Comparison of ENCODE assay signal across 11 mouse cellular contexts in genomic region chr5:77102522-77103365, GRCm38 (mm10). TPM values are rescaled to one million over a fixed set of nuclear protein-coding genes. Genes with fewer than 3 reads are reported as not detected.
DNase-seq lines count a peak whose midpoint lies in the region; ATAC-seq and TF ChIP-seq lines count a peak whose summit lies in the region.
"Had no signal": no experiment of that assay in that cellular context is flagged by ENCODE, and none has a peak within 500 bp of the region (broad histone marks: within the 10 kb centered on the region; RNA-seq: fewer than 3 reads in every experiment).

No protein-coding gene starts in this region.

- no peaks in the 10 kb centered on the region for H3K27me3 ChIP-seq in heart, embryonic 15.5 days
- H3K27me3 ChIP-seq in midbrain, postnatal 0 days (ENCODE audit: insufficient read depth, low read length) = peaks cover 4% of the 10 kb centered on the region; the same call in 1 of the 2 replicates
- H3K27me3 ChIP-seq in midbrain, embryonic 13.5 days = peaks cover 55% of the 10 kb centered on the region
- H3K27me3 ChIP-seq in hindbrain, embryonic 10.5 days (ENCODE audit: insufficient read depth, poor library complexity, severe bottlenecking) = peaks cover 5% of the 10 kb centered on the region; the same call in 1 of the 2 replicates
- H3K27me3 ChIP-seq in small intestine, adult 2 months (ENCODE audit: control insufficient read depth, insufficient read depth, low read length) = no peaks in the 10 kb centered on the region

- H3K4me2 ChIP-seq in heart, embryonic 15.5 days = no peak overlapping the region
- no peak overlapping the region for H3K4me2 ChIP-seq in midbrain, postnatal 0 days (ENCODE audit: low read depth, low read length, poor library complexity, severe bottlenecking)
- H3K4me2 ChIP-seq in midbrain, embryonic 13.5 days (replicated peaks) = no peak overlapping the region
- H3K4me2 ChIP-seq: liver, embryonic 13.5 days had no signal

- H3K4me3 ChIP-seq in heart, embryonic 15.5 days = no peak overlapping the region
- no peak overlapping the region for H3K4me3 ChIP-seq in midbrain, postnatal 0 days (ENCODE audit: low read depth, low read length)
- no peak overlapping the region for H3K4me3 ChIP-seq in midbrain, embryonic 13.5 days (replicated peaks)
- no peak overlapping the region for H3K4me3 ChIP-seq in hindbrain, embryonic 10.5 days
- no peak overlapping the region for H3K4me3 ChIP-seq in small intestine, adult 2 months (ENCODE audit: low read depth, low read length)
- H3K4me3 ChIP-seq: liver, embryonic 13.5 days had no signal

- no peak for ATAC-seq in heart, embryonic 15.5 days (replicated peaks; ENCODE audit: insufficient number of reproducible peaks, insufficient read depth, low FRiP score, low read depth)
- ATAC-seq in midbrain, postnatal 0 days (ENCODE audit: low FRiP score) = no peak
- no peak for ATAC-seq in midbrain, embryonic 13.5 days

- H3K36me3 ChIP-seq in heart, embryonic 15.5 days = peaks cover 8% of the 10 kb centered on the region; the same call in 1 of the 2 replicates
- no peaks in the 10 kb centered on the region for H3K36me3 ChIP-seq in midbrain, postnatal 0 days (ENCODE audit: insufficient read depth, low read length)
- no peaks in the 10 kb centered on the region for H3K36me3 ChIP-seq in midbrain, embryonic 13.5 days
- no peaks in the 10 kb centered on the region for H3K36me3 ChIP-seq in hindbrain, embryonic 10.5 days
- no peaks in the 10 kb centered on the region for H3K36me3 ChIP-seq in small intestine, adult 2 months (ENCODE audit: control insufficient read depth, insufficient read depth, low read length)
- H3K36me3 ChIP-seq: liver, embryonic 13.5 days had no signal

- intact Hi-C loops in heart, postnatal 25 days (cut with DNase I) = no loop called here

- WGBS in heart, embryonic 15.5 days = 78% methylated on average over 15 of the region's 15 CpGs
- 71% methylated on average over 15 of the region's 15 CpGs for WGBS in midbrain, postnatal 0 days
- WGBS in midbrain, embryonic 13.5 days = 72% methylated on average over 15 of the region's 15 CpGs
- WGBS in hindbrain, embryonic 10.5 days = 78% methylated on average over 15 of the region's 15 CpGs
- 58% methylated on average over 15 of the region's 15 CpGs for WGBS in small intestine, adult 2 months

- no peaks in the 10 kb centered on the region for H3K9me3 ChIP-seq in heart, embryonic 15.5 days (replicated peaks)
- H3K9me3 ChIP-seq in midbrain, postnatal 0 days (ENCODE audit: low read length) = no peaks in the 10 kb centered on the region
- H3K9me3 ChIP-seq in midbrain, embryonic 13.5 days = no peaks in the 10 kb centered on the region
- H3K9me3 ChIP-seq in hindbrain, embryonic 10.5 days = no peaks in the 10 kb centered on the region
- H3K9me3 ChIP-seq: liver, embryonic 13.5 days had no signal

- no peak overlapping the region for H3K9ac ChIP-seq in heart, embryonic 15.5 days
- no peak overlapping the region for H3K9ac ChIP-seq in midbrain, postnatal 0 days (replicated peaks; ENCODE audit: low read length, poor library complexity, severe bottlenecking)
- H3K9ac ChIP-seq in midbrain, embryonic 13.5 days (replicated peaks) = no peak overlapping the region
- H3K9ac ChIP-seq: liver, embryonic 13.5 days had no signal

- peak overlapping the region; percentile 15; the same call in 1 of the 2 replicates for H3K27ac ChIP-seq in heart, embryonic 15.5 days
- H3K27ac ChIP-seq in midbrain, postnatal 0 days (ENCODE audit: low read depth, low read length) = no peak overlapping the region
- H3K27ac ChIP-seq in midbrain, embryonic 13.5 days = no peak overlapping the region
- peak overlapping the region; percentile 29; the same call in 1 of the 2 replicates for H3K27ac ChIP-seq in hindbrain, embryonic 10.5 days
- peak overlapping the region; percentile 74; the same call in 1 of the 2 replicates for H3K27ac ChIP-seq in small intestine, adult 2 months (ENCODE audit: insufficient read depth, low read depth, low read length)
- H3K27ac ChIP-seq: liver, embryonic 13.5 days had no signal

- DNase-seq in heart, postnatal 25 days (ENCODE audit: low spot score) = no peak
- DNase-seq in midbrain, postnatal 0 days (ENCODE audit: low spot score) = peak; percentile 40
- no peak for DNase-seq in hindbrain, embryonic 10.5 days (ENCODE audit: low spot score)
- no peak for DNase-seq in urinary bladder, adult 18-20 months (ENCODE audit: low spot score in 2 of 2)
- DNase-seq in gastrocnemius, postnatal 4 days (ENCODE audit: low spot score in 2 of 2) = no peak
- DNase-seq: cerebellum, postnatal 10 days; kidney, adult 18-20 months; liver, embryonic 13.5 days had no signal

- H3K4me1 ChIP-seq in heart, embryonic 15.5 days (replicated peaks) = peaks cover 50% of the 10 kb centered on the region
- no peaks in the 10 kb centered on the region for H3K4me1 ChIP-seq in midbrain, postnatal 0 days (ENCODE audit: insufficient read depth, low read length)
- H3K4me1 ChIP-seq in midbrain, embryonic 13.5 days (replicated peaks) = peaks cover 9% of the 10 kb centered on the region; the same call in 1 of the 2 replicates
- peaks cover 17% of the 10 kb centered on the region for H3K4me1 ChIP-seq in hindbrain, embryonic 10.5 days (replicated peaks)
- H3K4me1 ChIP-seq in small intestine, adult 2 months (ENCODE audit: control insufficient read depth, insufficient read depth, insufficient read length, low read length) = peaks cover 31% of the 10 kb centered on the region; the same call in 1 of the 2 replicates
- H3K4me1 ChIP-seq: liver, embryonic 13.5 days had no signal

- TF ChIP-seq CTCF in midbrain, postnatal 0 days (IDR thresholded peaks at IDR 0.05) = no peak
- TF ChIP-seq CTCF in small intestine, adult 2 months (IDR thresholded peaks at IDR 0.05; ENCODE audit: extremely low read depth, insufficient read length, insufficient replicate concordance, low read depth, low read length) = no peak

- no peak for TF ChIP-seq POLR2A in small intestine, adult 2 months (IDR thresholded peaks at IDR 0.05; ENCODE audit: low read depth, low read length)

RNA-seq across cellular contexts. Expression of gene Hopx, which starts 12.2 kb away (rescaled TPM):
- polyA plus RNA-seq in heart, embryonic 15.5 days (2015; fragmentation: Nextera tagmentation; extraction: Ambion mirVana) = 16.0 and 23.6 TPM in 2 replicates
- total RNA-seq in heart, postnatal 25 days (2021) = 100 to 1,000 TPM; 402 to 442 TPM
- total RNA-seq in midbrain, postnatal 0 days (2014; rRNA removed) = 9.1 and 20.8 TPM in 2 replicates
- polyA plus RNA-seq in midbrain, postnatal 0 days (2015; fragmentation: Nextera tagmentation; extraction: Ambion mirVana) = 1.4 and 1.8 TPM in 2 replicates
- polyA plus RNA-seq in midbrain, embryonic 13.5 days (2015; fragmentation: Nextera tagmentation; extraction: Ambion mirVana) = 0.52 and 0.62 TPM in 2 replicates
- polyA plus RNA-seq in hindbrain, embryonic 10.5 days (2016; fragmentation: Nextera tagmentation; extraction: Ambion mirVana) = 0.20 and 0.34 TPM in 2 replicates
- 72.0 and 80.7 TPM in 2 replicates for polyA plus RNA-seq in small intestine, adult 2 months (2012; rRNA removed)
- total RNA-seq in gastrocnemius, postnatal 4 days (2021) = 10 to 100 TPM; 15.1 to 16.1 TPM

Comparison
In these comparisons a context has a peak if more than half of its experiments do, and no peak if none do; other contexts are left out.
1. H3K27ac ChIP-seq: peak in heart, embryonic 15.5 days (single experiment), hindbrain, embryonic 10.5 days (single experiment) and small intestine, adult 2 months (single experiment); none in midbrain, postnatal 0 days (single experiment) and midbrain, embryonic 13.5 days (single experiment).